Mouse (Mus musculus) adrenal gland, adult 8-10 months (tissue): ENCODE measurements at regions not wholly inside any gene's neighbourhood (a gene's known extent, or its start where the extent isn't known, plus 50 kb on each side); places are given as distances from the start of the nearest gene placed in this dataset.
A peak's percentile ranks its signal among the peaks of the same experiment; 100 is the strongest.

ENCODE experiments used
- DNase-seq: peaks from one replicate; pipeline ENCODE4 v3.0.0; 2022

- DNase-seq: no peak
Measured at GRCm38 (mm10) chr15:59833232-59833631, 183.2 kb downstream of the 4933412E24Rik start.

- DNase-seq: no peak
Measured at GRCm38 (mm10) chr15:59831481-59831880, 184.9 kb downstream of the 4933412E24Rik start.

GRCm38 (mm10) chr15:59830553-59831462 is 185.6 kb downstream of the 4933412E24Rik start:
- no peak for DNase-seq

GRCm38 (mm10) chr15:59828421-59828820 is 188.0 kb downstream of the 4933412E24Rik start:
- peak; percentile 67 for DNase-seq

DNA sequence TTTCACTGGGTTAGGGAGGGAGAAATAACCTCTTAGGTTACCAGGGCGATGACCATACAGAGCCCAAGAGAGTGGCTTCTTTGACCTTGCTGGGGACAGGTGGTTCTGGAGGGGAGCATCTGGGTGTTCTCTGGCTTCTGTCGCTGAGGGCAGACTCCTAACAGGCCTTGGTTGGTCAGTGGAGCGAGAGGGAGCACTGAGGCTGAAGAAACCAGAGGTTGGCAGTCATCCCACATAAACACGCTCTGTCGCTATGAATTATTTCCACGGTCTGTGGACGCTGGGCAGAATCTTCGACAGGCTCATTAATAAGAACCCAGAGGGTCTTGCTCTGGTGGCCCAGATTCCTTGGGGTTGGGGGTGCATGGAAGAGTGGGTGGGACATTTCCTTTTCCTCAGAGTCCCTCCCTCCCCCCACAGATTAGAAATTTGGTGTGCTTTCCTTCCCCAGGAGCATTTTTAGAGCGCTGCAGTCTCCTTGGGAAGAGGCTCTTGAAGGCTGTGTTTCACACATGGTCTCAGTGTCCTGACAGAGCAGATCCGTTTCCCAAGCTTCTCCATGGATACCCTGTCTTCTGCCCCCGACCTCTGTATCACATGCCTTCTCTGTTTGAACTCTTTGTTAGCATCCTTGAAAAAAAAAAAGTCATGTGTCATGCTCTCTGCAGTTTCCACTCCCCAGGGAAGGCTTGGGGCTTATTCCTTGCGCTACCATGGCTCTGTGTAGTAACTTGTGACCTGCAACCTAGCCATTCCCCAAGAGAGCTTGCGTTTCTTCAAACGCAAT is 190.1 kb downstream of the 4933412E24Rik start:
- DNase-seq: peak; percentile 14

GRCm38 (mm10) chr15:59823921-59824320 is 192.5 kb downstream of the 4933412E24Rik start:
- no peak for DNase-seq

DNA sequence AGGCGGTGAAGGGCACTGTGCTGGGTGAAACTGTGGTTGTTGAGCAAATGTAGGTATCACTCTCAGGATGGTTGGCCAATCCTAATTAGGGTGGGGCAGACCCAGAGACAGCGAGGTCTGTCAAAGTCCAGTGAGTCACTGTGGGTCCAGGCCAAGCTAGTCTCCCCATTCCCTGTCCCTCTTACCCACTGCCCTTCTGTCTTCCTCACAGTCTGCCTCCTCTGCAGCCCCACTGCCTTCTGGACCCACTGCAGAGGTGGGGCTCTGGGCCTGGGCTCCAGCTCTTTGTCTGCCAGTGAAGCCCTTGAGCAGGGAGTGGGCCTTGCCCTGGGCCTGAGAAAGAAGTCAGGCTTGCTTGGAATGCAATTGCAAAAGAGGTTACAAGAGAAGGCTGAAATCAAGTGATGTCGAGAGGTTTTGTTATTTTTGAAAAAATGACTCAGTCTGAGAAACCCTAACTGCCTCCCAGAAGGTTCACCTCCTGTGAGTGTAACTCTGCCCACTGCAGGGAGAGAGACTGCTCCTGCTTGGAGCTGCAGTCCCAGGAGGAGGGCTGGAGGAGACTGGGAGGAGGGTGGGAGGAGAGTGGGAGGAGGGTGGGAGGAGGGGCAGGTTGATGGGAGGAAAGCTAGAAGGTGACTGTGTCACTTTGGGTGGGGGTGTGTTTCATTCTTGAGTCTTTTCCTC is 193.3 kb downstream of the 4933412E24Rik start:
- peak; percentile 28 for DNase-seq

GRCm38 (mm10) chr15:59820317-59820716 is 196.1 kb downstream of the 4933412E24Rik start:
- DNase-seq: no peak

DNA sequence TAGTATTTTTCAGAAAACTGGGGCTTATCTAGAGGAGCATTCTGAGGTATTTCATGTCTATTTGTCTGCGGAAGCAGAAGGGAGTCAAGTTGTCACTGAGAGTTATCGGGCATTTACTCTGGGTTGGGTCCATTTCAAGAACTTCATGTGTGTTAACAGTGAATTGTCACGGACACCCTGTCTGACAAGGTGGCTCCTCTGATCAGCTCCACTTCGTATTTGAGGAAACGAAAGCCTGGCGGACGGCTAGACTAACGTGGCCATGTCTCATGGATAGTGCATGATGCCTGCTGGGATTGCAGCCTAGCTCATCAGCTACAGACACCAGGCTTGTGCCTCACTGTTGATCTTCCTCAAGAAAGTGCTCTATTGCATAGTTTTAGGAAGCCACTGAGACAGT is 200.4 kb downstream of the 4933412E24Rik start:
- no peak for DNase-seq

DNA sequence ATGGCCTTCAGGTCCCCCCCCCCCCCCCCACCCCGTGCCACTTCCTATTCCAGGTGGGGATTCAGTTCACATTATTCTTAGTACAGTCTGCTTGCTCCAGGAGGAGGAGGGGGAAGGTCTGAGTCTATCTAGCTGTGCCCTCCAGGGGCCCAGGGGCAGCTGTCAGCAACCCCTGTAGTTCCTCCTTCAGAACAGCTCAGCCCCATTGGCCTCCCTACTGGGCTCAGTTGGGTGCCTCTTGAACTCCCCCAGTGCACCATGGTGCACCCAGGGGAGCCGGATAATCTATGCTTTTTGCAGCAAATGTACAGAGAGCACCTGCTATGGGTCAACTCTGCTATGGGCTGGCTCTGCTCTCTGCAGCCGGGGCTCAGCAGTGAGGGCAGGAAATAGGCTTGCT is 204.8 kb downstream of the 4933412E24Rik start:
- no peak for DNase-seq

- DNase-seq: no peak
Measured at GRCm38 (mm10) chr15:59809361-59809760, 207.1 kb downstream of the 4933412E24Rik start.

DNA sequence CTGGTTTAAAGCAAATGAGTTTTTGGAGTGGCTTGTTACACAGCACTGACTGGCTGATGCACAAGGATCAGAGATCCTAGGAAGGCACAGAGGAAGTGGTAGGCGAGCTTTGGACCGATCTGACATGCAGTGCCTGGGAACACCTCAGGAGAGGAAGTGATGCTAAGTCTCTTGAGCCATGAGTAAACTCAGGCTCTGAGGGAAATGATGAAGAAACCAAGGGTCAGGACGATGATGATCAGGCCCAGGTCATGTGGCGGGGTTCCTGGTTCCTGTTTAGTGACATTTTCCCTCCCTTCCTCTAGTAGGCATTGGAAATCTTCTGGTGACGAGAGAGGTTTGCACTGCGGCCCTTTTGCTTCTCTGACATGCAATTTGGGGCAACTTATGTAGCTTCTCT is 208.7 kb downstream of the 4933412E24Rik start:
- DNase-seq: no peak

DNA sequence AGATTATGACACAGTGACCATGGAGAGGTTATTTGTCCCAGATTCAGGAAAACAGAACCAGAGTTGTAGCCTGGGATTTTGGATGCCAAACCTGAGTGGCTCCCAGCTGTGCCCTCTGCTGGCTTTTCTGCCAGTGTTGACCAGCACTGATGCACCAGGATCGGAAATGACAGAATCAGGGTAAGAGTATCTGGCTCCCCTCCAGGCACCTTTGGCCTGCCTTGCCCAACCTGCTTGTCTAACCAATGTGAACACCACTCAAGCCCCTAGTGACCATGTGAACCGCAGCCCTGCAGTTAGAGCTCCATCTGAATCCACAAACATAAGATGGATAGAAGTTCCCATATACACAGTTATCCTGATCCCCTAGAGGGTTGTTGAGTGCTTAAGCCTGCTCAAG is 210.6 kb downstream of the 4933412E24Rik start:
- DNase-seq: no peak

DNA sequence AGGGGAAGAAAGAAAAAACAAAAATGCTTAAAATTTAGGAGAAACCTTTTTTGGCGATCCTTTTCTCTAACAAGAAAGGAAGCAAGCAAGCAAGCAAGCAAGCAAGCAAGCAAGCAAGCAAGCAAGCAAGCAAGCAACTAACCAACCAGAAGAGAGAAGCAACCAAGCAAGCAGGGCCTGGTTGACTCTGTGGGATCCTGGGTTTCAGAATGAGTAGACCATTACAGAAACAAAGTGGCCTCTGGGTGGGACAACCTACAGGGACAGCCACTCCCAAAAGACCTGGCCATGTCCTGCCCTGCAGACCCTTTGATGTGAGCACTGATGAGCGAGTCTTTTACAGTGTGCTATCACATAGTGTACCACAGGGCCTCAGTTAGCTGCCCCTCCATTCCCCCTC is 211.6 kb downstream of the 4933412E24Rik start:
- DNase-seq: no peak

DNA sequence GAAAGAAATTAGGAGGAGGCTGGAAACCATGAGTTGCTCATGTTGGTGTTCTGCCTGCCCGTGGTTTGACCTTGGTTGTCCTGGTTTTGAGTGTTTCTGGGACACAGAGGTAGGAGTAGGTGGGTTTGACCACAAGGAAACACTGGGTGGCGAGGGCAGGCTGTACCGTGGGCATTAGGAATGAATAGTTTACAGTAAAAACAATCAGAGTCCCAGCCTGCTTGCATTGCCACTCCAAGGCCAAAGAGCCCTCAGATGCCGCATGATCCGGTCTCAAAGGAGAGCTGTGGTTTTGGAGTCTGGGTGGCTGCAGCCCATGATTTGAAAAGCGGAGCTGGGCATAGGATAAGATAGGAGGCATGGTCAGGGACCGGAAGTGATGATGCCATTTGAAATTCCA is 212.0 kb downstream of the 4933412E24Rik start:
- no peak for DNase-seq

GRCm38 (mm10) chr15:59802276-59802675 is 214.1 kb downstream of the 4933412E24Rik start:
- DNase-seq: no peak

- DNase-seq: no peak
Measured at GRCm38 (mm10) chr15:59799124-59799815, 217.1 kb downstream of the 4933412E24Rik start.

GRCm38 (mm10) chr15:59798486-59798885 is 217.9 kb downstream of the 4933412E24Rik start:
- no peak for DNase-seq

- peak; percentile 81 for DNase-seq
Measured at GRCm38 (mm10) chr15:59795717-59796116, 220.7 kb downstream of the 4933412E24Rik start.

- no peak for DNase-seq
Measured at GRCm38 (mm10) chr15:59794871-59795270, 221.5 kb downstream of the 4933412E24Rik start.

- DNase-seq: no peak
Measured at GRCm38 (mm10) chr15:59786706-59787425, 229.5 kb downstream of the 4933412E24Rik start.

- no peak for DNase-seq
Measured at GRCm38 (mm10) chr15:59785981-59786380, 230.4 kb downstream of the 4933412E24Rik start.
